Mouse (Mus musculus): ENCODE results near the gene L3mbtl2.
"Not testable (repeated sequence)": the region's sequence is repeated elsewhere in the genome, so short reads cannot be mapped to it uniquely, and the experiment has no call there.

GRCm38 (mm10) chr15:81701350-81701749, 37.7 kb downstream of the L3mbtl2 start:
- TF ChIP-seq CTCF (IDR thresholded peaks at IDR 0.05; ENCODE audit: low read depth) = peak; percentile 37
- TF ChIP-seq EP300 (IDR thresholded peaks at IDR 0.05; ENCODE audit: low read depth) = not testable (repeated sequence)
